Mouse (Mus musculus): ENCODE data around the gene Ncor1. TPM values are rescaled to one million over a fixed set of nuclear protein-coding genes. Genes with fewer than 3 reads are reported as not detected.
"Not testable (repeated sequence)": the region's sequence is repeated elsewhere in the genome, so short reads cannot be mapped to it uniquely, and the experiment has no call there.

Gene Ncor1
- 181 and 220 TPM in 2 replicates for polyA plus RNA-seq (2015; fragmentation: Nextera tagmentation; extraction: Ambion mirVana)

GRCm38 (mm10) chr11:62458276-62458724 lies at the start of gene Ncor1, which contains the start of gene Pigl:
Ncor1 (minus strand) TSS chr11:62458541.
Pigl (plus strand) TSS chr11:62458460.
- peak; percentile 84 for DNase-seq (ENCODE audit: low spot score)

GRCm38 (mm10) chr11:62507683-62508082 lies 49.3 kb upstream of the Ncor1 start:
- peak; percentile 53 for DNase-seq (ENCODE audit: low spot score)

- no peak for DNase-seq (ENCODE audit: low spot score)
These were observed 42.2 kb upstream of the Ncor1 start for GRCm38 (mm10) chr11:62500529-62500928.

- no peak for DNase-seq (ENCODE audit: low spot score)
These were observed 40.5 kb upstream of the Ncor1 start for GRCm38 (mm10) chr11:62498802-62499201.

GRCm38 (mm10) chr11:62497181-62497580 lies 38.8 kb upstream of the Ncor1 start:
- DNase-seq (ENCODE audit: low spot score): no peak

GRCm38 (mm10) chr11:62496151-62496715 lies 37.9 kb upstream of the Ncor1 start:
- peak; percentile 66 for DNase-seq (ENCODE audit: low spot score)

- peak; percentile 26 for DNase-seq (ENCODE audit: low spot score)
These were observed 37.0 kb upstream of the Ncor1 start for GRCm38 (mm10) chr11:62495276-62495801.

- DNase-seq (ENCODE audit: low spot score): peak; percentile 83
These were observed 36.5 kb upstream of the Ncor1 start for GRCm38 (mm10) chr11:62494754-62495275.

- no peak for DNase-seq (ENCODE audit: low spot score)
These were observed 35.4 kb upstream of the Ncor1 start for GRCm38 (mm10) chr11:62493701-62494100.

GRCm38 (mm10) chr11:62487540-62488350 lies 29.4 kb upstream of the Ncor1 start:
- no peak for DNase-seq (ENCODE audit: low spot score)

GRCm38 (mm10) chr11:62486949-62487348 lies 28.6 kb upstream of the Ncor1 start:
- no peak for DNase-seq (ENCODE audit: low spot score)

GRCm38 (mm10) chr11:62479581-62479980 lies 21.2 kb upstream of the Ncor1 start:
- DNase-seq (ENCODE audit: low spot score): no peak

GRCm38 (mm10) chr11:62478931-62479330 lies 20.6 kb upstream of the Ncor1 start:
- DNase-seq (ENCODE audit: low spot score): no peak

GRCm38 (mm10) chr11:62476156-62476555 lies 17.8 kb upstream of the Ncor1 start:
- no peak for DNase-seq (ENCODE audit: low spot score)

- no peak for DNase-seq (ENCODE audit: low spot score)
These were observed 15.2 kb upstream of the Ncor1 start for GRCm38 (mm10) chr11:62473516-62473915.

GRCm38 (mm10) chr11:62470451-62470850 lies 12.1 kb upstream of the Ncor1 start:
- no peak for DNase-seq (ENCODE audit: low spot score)

GRCm38 (mm10) chr11:62467289-62467688 lies 8.9 kb upstream of the Ncor1 start:
- not testable (repeated sequence) for DNase-seq (ENCODE audit: low spot score)

- peak; percentile 67 for DNase-seq (ENCODE audit: low spot score)
These were observed 8.2 kb upstream of the Ncor1 start for GRCm38 (mm10) chr11:62466546-62466945.

- DNase-seq (ENCODE audit: low spot score): no peak
These were observed 7.5 kb upstream of the Ncor1 start for GRCm38 (mm10) chr11:62465849-62466248.

GRCm38 (mm10) chr11:62464696-62465095 lies 6.4 kb upstream of the Ncor1 start:
- no peak for DNase-seq (ENCODE audit: low spot score)

- no peak for DNase-seq (ENCODE audit: low spot score)
These were observed 5.0 kb upstream of the Ncor1 start for GRCm38 (mm10) chr11:62463225-62463915.

Measured in thymus, postnatal 0 days (tissue).